In genomic region chr19:38778805-38779204, GRCm38 (mm10) we compare ENCODE assay signal across 13 mouse cellular contexts. TPM values are rescaled to one million over a fixed set of nuclear protein-coding genes. Genes with fewer than 3 reads are reported as not detected.
DNase-seq lines count a peak whose midpoint lies in the region; ATAC-seq and TF ChIP-seq lines count a peak whose summit lies in the region.
"Had no signal": no experiment of that assay in that cellular context is flagged by ENCODE, and none has a peak within 500 bp of the region (broad histone marks: within the 10 kb centered on the region; RNA-seq: fewer than 3 reads in every experiment).

No protein-coding gene starts in this region.

- no peaks in the 10 kb centered on the region for H3K9me3 ChIP-seq in stomach, postnatal 0 days (ENCODE audit: control insufficient read depth, low read length)
- no peaks in the 10 kb centered on the region for H3K9me3 ChIP-seq in midbrain, embryonic 14.5 days (ENCODE audit: control insufficient read depth, low read length)
- H3K9me3 ChIP-seq: embryonic facial prominence, embryonic 12.5 days; midbrain, embryonic 12.5 days had no signal

- H3K4me1 ChIP-seq in stomach, postnatal 0 days (replicated peaks; ENCODE audit: control insufficient read depth, insufficient read depth) = no peaks in the 10 kb centered on the region
- H3K4me1 ChIP-seq in midbrain, embryonic 14.5 days (ENCODE audit: control insufficient read depth, insufficient read depth, low read length) = no peaks in the 10 kb centered on the region
- H3K4me1 ChIP-seq: embryonic facial prominence, embryonic 12.5 days; midbrain, embryonic 12.5 days had no signal

- H3K9ac ChIP-seq in stomach, postnatal 0 days (ENCODE audit: low read length) = no peak overlapping the region
- H3K9ac ChIP-seq in midbrain, embryonic 14.5 days (replicated peaks; ENCODE audit: low read length) = no peak overlapping the region
- H3K9ac ChIP-seq: embryonic facial prominence, embryonic 12.5 days; liver, postnatal 0 days; midbrain, embryonic 12.5 days had no signal

- no peak overlapping the region for H3K4me3 ChIP-seq in gastrocnemius, adult 2 months
- no peak overlapping the region for H3K4me3 ChIP-seq in stomach, postnatal 0 days (ENCODE audit: low read depth, low read length)
- H3K4me3 ChIP-seq in midbrain, embryonic 14.5 days (replicated peaks; ENCODE audit: low read depth, low read length) = no peak overlapping the region
- H3K4me3 ChIP-seq: embryonic facial prominence, embryonic 12.5 days; midbrain, embryonic 12.5 days had no signal

- no peak for TF ChIP-seq CTCF in gastrocnemius, adult 2 months (IDR thresholded peaks at IDR 0.05)
- no peak for TF ChIP-seq CTCF in stomach, postnatal 0 days (IDR thresholded peaks at IDR 0.05; ENCODE audit: low read depth)

- intact Hi-C loops in gastrocnemius, adult 2 months (cut with DNase I) = loop anchor here (5.0 kb wide), 1 partner anchor 217 kb away; no protein-coding TSS in a partner anchor
- intact Hi-C loops in gastrocnemius, postnatal 14 days (cut with DNase I; ENCODE audit: low total_unique reads) = loop anchor here (10.0 kb wide), 1 partner anchor 214 kb away; no protein-coding TSS in a partner anchor

- H3K4me2 ChIP-seq in stomach, postnatal 0 days (replicated peaks; ENCODE audit: low read depth) = no peak overlapping the region
- H3K4me2 ChIP-seq in midbrain, embryonic 14.5 days (ENCODE audit: low read length) = no peak overlapping the region
- H3K4me2 ChIP-seq: embryonic facial prominence, embryonic 12.5 days; midbrain, embryonic 12.5 days had no signal

- H3K27me3 ChIP-seq in stomach, postnatal 0 days (ENCODE audit: control insufficient read depth, insufficient read depth, low read length) = no peaks in the 10 kb centered on the region
- H3K27me3 ChIP-seq in midbrain, embryonic 14.5 days (ENCODE audit: control insufficient read depth, insufficient read depth, low read length) = no peaks in the 10 kb centered on the region
- H3K27me3 ChIP-seq: embryonic facial prominence, embryonic 12.5 days; midbrain, embryonic 12.5 days had no signal

- TF ChIP-seq EP300 in stomach, postnatal 0 days (optimal IDR thresholded peaks at IDR 0.05) = no peak

- 30% methylated on average over 2 of the region's 2 CpGs for WGBS in stomach, postnatal 0 days
- 81% methylated on average over 2 of the region's 2 CpGs for WGBS in midbrain, embryonic 14.5 days

- no peaks in the 10 kb centered on the region; the same call in 1 of the 2 replicates for H3K36me3 ChIP-seq in stomach, postnatal 0 days (ENCODE audit: control insufficient read depth, insufficient read depth, low read length)
- H3K36me3 ChIP-seq in midbrain, embryonic 14.5 days (ENCODE audit: control insufficient read depth, insufficient read depth, low read length) = no peaks in the 10 kb centered on the region
- H3K36me3 ChIP-seq: embryonic facial prominence, embryonic 12.5 days had no signal

- ATAC-seq in stomach, postnatal 0 days (ENCODE audit: low FRiP score, low TSS enrichment) = 0 out of 2 replicates have a peak, but pooled peaks have one; percentile 38
- no peak for ATAC-seq in midbrain, embryonic 14.5 days (ENCODE audit: low FRiP score, low TSS enrichment)
- ATAC-seq: intestine, embryonic 16.5 days; liver, postnatal 0 days had no signal

- DNase-seq in gastrocnemius, adult 2 months = peak; percentile 22
- DNase-seq in gastrocnemius, postnatal 14 days = no peak
- peak; percentile 22 to 27 for DNase-seq in right cerebral cortex, adult 2 months (ENCODE audit: low spot score in 2 of 2)
- DNase-seq in right cerebral cortex, postnatal 36 days (ENCODE audit: low spot score in 2 of 2) = no peak
- peak; percentile 60 to 89 for DNase-seq in layer of hippocampus, adult 18-20 months (ENCODE audit: low spot score in 2 of 2)
- DNase-seq in stomach, postnatal 0 days (ENCODE audit: low spot score) = peak; percentile 19
- no peak for DNase-seq in midbrain, embryonic 14.5 days
- DNase-seq in retina, embryonic 14.5 days (ENCODE audit: low spot score) = no peak
- DNase-seq: cerebellum, adult 11 months; liver, postnatal 0 days had no signal

- no peak overlapping the region for H3K27ac ChIP-seq in gastrocnemius, adult 2 months
- no peak overlapping the region for H3K27ac ChIP-seq in stomach, postnatal 0 days (replicated peaks)
- no peak overlapping the region for H3K27ac ChIP-seq in midbrain, embryonic 14.5 days (replicated peaks; ENCODE audit: low read depth, low read length)
- H3K27ac ChIP-seq: embryonic facial prominence, embryonic 12.5 days; midbrain, embryonic 12.5 days had no signal

RNA-seq across cellular contexts. Expression of gene Noc3l, which starts 40.2 kb away (rescaled TPM):
- total RNA-seq in gastrocnemius, adult 2 months (2021) = 1 to 10 TPM; 6.8 to 7.0 TPM
- 1 to 10 TPM; 5.3 to 7.7 TPM for total RNA-seq in gastrocnemius, postnatal 14 days (2021)
- total RNA-seq in layer of hippocampus, adult 18-20 months (2021) = 10 to 100 TPM; 14.3 to 14.6 TPM
- polyA plus RNA-seq in stomach, postnatal 0 days (2015; fragmentation: Nextera tagmentation; extraction: Ambion mirVana) = 2.6 and 2.9 TPM in 2 replicates
- polyA plus RNA-seq in midbrain, embryonic 14.5 days (2014; fragmentation: Nextera tagmentation; extraction: Ambion mirVana) = 5.5 and 6.3 TPM in 2 replicates

RNA-seq across cellular contexts. Expression of gene Tbc1d12, which starts 57.6 kb away (rescaled TPM):
- total RNA-seq in gastrocnemius, adult 2 months (2021) = 1 to 10 TPM; 3.4 to 4.0 TPM
- 1 to 10 TPM; 3.1 to 3.7 TPM for total RNA-seq in gastrocnemius, postnatal 14 days (2021)
- 10 to 100 TPM; 11.0 to 11.7 TPM for total RNA-seq in layer of hippocampus, adult 18-20 months (2021)
- 1.4 and 1.6 TPM in 2 replicates for polyA plus RNA-seq in stomach, postnatal 0 days (2015; fragmentation: Nextera tagmentation; extraction: Ambion mirVana)
- polyA plus RNA-seq in midbrain, embryonic 14.5 days (2014; fragmentation: Nextera tagmentation; extraction: Ambion mirVana) = 8.4 and 8.5 TPM in 2 replicates

Comparison
In these comparisons a context has a peak if more than half of its experiments do, and no peak if none do; other contexts are left out.
1. DNase-seq: peak in gastrocnemius, adult 2 months (single experiment), right cerebral cortex, adult 2 months (2 of 2), layer of hippocampus, adult 18-20 months (2 of 2) and stomach, postnatal 0 days (single experiment); none in gastrocnemius, postnatal 14 days (single experiment), right cerebral cortex, postnatal 36 days (0 of 2), midbrain, embryonic 14.5 days (single experiment) and retina, embryonic 14.5 days (single experiment).